Mouse (Mus musculus): ENCODE results near the gene Fcho1.

- TF ChIP-seq POLR2A (IDR thresholded peaks at IDR 0.05; ENCODE audit: low read depth, low read length) (no peak), CTCF (IDR thresholded peaks at IDR 0.05; ENCODE audit: extremely low read depth, insufficient read length, insufficient replicate concordance, low read depth, low read length) (no peak)
These were observed 55.3 kb downstream of the Fcho1 start for GRCm38 (mm10) chr8:71670198-71670597.
